Mouse (Mus musculus): ENCODE measurements around the gene Pitpnc1.

The Pitpnc1 gene

DNA sequence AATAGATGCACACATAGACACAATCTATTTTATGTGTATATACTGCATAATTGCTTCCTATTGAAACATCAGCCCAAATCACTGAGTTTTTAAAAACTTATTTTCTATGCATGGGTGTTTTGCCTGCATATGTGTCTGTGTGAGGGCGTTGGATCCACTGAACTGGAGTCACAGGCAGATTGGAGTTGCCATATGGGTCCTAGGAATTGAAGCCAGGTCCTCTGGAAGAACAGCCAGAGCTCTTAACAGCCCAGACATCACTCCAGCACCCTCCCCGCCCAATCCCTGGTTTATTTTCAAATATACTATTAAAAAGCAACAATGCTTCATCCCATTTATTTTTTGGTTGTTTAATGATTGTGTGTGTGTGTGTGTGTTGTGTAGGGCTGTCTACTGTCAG, 139.1 kb downstream of the Pitpnc1 start:
- DNase-seq (ENCODE audit: low read depth, low spot score) = peak; percentile 57

DNA sequence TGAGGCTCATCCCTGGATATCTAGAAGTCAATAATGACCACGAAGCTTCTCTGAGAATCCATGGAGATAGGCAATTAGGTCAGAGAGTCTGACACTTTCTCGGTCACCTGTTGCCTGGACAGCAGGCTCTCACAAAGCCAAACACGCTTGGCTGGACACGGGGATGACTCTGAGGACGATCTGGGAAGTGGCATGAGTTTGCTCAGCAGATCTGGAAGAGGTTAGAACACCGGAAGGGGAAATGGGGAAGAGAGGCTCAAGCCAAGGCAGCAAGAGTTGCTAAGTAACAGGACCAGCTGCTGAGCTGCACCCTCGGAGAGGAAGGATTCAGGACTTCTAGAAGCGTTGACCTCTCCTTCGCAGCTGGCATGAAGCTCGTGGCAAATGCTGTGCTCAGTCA, 143.2 kb downstream of the Pitpnc1 start:
- DNase-seq (ENCODE audit: low read depth, low spot score) = no peak

DNA sequence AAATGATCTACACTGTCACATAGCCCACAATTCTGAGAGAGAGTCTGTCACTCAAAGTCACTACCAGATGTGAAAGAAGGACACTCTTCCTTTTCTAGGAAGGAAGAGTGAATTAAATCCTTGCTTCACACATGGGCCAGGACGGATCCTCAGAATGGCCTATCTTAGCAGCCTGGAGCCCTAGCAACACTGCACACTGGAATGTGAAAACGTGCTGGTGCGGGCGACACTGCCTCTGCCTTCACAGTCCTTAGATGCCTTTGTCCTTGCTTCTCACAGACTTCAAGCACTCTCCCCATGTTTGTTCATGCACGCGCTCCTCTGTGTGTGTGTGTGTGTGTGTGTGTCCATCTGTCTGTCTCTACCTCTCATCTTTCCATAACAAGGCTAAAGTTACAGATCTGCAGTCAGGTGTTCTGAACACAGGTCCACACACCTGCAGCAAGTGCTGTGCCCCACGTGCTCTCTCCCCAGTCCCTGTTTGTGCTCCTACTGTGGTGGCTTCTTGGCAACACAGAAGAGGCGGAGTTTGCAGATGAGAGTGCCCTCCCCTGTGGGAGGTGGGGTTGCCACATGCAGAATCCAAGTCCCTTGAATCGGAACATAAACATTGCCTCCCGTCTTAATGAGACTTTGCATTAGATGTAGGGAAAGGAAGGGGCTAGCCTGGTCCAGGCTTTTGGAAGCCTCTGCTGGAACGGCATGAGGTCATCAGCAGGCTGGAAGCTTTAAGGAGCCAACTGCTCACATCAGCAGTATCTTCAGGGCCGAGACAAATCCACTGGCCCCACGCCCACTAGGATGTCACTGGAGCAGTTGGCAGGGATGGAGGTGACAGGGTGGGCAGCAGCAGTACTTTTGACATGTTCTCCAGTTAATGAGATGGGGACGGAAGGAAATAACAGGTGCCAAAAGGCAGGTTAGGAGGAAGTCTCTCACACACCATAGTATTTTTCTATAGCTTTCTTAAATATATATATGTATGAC, 144.5 kb downstream of the Pitpnc1 start:
- DNase-seq (ENCODE audit: low read depth, low spot score) = no peak

DNA sequence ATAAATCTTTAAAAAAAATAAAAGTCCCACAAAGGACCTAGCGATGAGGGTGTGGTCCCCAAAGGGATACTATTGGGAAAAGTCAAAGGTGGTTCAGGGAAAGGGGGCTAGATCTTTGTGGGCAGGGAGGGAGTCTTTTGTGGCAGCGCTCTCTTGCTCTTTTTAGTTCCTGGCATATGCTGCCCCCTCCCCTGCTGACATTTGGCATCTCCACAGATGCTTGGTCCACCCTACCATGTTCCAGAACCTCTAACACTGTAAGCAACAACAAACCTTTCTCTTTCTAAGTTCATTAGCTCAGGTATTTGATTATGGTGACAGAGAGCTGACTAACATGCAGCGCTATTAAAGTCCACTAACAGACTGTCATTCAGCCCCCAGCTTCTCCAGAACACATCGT, 145.3 kb downstream of the Pitpnc1 start:
- DNase-seq (ENCODE audit: low read depth, low spot score) = no peak

DNA sequence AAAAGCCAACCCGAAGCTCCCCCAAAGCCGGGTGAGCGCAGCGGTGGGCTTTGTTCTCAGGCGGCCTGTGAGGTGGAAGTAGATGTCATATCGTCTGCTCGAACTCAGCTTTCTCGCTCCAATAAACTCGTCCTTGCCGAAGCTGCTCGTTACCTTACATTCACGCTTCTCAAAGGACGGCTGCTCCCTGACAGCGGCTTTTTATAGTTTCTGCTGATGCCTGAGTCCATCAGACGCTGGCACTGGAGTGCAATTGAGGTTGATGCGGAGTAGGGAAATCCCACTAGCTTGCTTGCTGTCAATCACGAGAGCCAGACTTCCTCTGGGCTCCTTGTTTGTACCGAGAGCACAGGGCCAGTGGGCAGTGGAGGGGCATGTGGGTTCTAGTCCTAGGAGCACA, 147.3 kb downstream of the Pitpnc1 start:
- DNase-seq (ENCODE audit: low read depth, low spot score) = no peak

DNA sequence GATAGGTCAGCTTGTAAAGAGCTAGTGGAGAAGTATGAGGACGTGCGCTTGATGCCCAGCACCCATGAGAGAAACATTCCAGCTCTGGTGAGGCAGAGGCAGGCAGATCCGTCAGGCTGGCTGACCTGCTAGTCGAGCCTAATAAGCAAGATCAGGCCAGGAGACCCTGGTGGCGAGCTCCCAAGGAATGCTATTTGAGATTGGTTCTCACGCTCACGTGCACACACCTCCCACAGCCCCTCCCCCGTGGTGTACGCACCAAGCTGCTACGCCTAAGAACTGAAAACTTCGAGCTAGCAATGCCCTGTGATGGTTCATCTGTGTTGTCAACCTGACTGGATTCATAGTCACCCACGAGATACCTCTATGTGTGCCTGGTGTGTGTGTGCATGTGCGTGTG, 148.3 kb downstream of the Pitpnc1 start:
- no peak for DNase-seq (ENCODE audit: low read depth, low spot score)

DNA sequence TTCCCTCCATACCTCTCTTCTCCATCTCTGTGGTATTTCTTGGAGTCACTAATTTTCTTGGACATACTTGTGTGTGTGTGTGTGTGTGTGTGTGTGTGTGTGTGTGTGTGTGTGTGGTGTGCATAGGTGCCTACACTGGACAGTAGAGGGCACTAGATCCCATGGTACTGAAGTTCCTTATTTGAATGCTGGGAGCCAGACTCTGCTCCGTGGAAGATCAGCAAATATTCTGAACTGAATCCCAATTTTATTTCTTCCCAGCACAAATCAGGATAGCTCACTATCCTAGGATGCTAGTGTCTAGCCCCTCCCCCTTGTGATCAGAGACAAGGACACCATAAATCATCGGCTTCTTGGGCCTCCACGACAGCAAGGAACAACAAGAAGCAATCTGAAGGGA, 148.7 kb downstream of the Pitpnc1 start:
- DNase-seq (ENCODE audit: low read depth, low spot score) = no peak

DNA sequence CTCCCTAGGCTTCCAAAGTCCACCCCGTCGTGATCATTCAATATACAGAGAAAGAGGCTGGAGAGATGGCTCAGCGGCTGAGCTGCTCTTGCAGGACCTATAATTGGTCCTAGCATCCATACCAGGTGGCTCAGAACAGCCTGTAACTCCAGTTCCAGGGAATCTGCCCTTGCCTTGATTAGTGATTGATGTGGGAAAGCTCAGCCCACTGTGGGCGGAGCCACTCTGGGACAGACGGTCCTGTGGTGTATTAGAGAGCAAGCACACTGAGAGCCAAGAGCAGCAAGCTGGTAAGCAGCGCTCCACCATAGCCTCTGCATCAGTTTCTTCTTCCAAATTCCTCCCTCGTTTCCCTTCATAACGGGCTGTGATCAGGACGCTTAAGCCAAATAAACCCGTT, 150.6 kb downstream of the Pitpnc1 start:
- no peak for DNase-seq (ENCODE audit: low read depth, low spot score)

DNA sequence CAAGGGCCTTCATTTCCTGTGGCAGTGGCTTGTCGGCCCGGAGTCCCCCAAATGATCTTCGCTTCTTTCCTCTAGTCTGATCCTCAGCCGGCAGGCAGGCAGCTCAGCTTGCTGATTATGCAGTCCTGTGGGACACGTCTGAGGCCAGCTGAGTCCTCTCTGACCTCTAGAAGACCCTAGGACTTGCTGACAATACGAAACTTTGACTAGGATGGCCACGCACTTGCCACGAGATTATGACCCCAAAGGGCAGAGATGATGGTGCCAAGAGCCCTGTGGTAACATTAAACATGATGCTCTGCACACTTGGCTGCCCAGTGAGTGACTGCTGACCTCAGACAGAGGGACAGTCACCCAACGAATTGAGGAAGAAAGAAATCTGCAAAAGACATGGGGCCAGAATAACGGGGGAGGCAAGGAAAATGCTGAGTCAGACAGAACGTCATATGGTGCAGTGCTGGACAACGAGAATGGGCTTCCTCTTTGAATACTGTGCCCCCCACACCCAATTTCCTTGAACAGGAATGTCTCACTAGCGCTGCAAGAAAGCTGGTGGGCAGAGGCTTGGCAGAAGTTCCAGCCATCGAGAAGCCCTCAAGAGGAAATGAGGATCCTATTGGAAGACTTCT, 152.7 kb downstream of the Pitpnc1 start:
- DNase-seq (ENCODE audit: low read depth, low spot score) = no peak

DNA sequence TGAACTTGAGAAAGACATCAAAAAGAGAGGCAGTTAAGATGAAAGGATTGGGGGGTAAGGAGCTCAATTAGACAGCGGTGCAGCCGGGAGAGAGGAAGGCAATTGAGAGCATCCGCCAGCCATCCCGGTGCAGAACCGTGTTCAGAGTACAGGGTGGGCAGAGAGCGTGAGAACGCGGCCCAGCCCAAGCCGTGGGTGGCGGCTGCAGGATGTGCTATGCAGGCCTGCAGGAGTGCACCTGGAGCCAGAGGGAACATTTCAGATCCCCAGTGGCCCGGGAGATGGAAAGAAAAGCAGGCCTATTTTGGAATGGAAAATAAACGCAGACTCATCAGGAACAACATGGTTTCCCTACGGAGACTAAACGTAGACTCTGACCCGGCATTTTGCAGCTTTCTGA, 155.0 kb downstream of the Pitpnc1 start:
- no peak for DNase-seq (ENCODE audit: low read depth, low spot score)

DNA sequence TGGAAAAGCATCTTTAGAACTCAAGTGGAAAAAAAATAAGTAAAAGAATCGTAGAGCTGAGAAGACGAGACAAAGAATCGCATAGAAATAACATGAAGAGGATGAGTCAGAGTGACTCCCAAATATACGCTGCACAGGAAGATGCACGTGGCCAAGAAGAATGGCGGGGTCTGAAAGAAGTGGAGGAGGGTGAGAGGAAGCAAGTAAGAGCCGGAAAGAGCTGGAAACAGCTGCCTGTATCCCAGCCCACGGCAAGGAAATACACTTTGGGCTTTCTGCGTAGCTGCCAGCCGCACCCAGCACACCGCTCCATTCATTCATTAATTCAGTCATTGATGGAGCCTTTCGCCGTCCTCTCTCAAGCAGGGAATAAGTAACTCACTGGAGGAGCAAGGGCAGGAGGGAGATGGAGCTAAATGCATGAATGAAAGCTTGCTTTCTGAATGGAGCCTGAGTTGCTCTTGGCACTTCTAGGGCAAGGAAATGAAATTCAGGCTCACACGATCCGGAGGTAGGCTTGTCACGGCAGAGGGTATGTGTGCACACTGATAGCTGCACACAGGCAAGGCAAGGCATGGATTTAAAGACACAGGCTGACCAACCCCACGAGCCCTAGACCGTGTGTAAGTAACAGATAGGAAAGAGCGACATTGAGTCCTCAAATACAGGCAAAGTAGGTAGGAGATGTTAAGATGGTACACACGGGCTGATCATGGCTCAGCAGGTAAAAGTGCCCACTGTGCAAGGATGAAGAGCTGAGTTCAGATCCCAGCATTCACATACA, 160.0 kb downstream of the Pitpnc1 start:
- DNase-seq (ENCODE audit: low read depth, low spot score) = peak; percentile 68

DNA sequence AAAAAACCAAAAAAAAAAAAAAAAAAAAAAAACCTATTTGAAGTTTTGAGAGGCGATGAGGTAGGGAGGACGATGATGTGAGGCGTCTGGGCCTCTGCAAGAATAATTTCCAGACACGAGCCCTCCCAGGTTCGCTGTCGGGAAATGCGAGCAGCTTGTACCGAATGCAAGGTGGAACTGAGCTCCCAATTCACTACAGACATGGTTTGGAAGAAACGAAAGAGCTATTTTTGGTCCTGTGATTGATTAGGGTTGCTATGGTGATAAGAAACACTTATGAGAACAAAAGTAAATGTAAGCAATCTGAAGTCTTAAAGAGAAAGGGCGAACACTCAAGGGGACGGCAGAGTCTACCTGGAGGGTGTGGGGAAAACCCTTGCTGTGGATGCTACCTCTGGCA, 164.3 kb downstream of the Pitpnc1 start:
- no peak for DNase-seq (ENCODE audit: low read depth, low spot score)

DNA sequence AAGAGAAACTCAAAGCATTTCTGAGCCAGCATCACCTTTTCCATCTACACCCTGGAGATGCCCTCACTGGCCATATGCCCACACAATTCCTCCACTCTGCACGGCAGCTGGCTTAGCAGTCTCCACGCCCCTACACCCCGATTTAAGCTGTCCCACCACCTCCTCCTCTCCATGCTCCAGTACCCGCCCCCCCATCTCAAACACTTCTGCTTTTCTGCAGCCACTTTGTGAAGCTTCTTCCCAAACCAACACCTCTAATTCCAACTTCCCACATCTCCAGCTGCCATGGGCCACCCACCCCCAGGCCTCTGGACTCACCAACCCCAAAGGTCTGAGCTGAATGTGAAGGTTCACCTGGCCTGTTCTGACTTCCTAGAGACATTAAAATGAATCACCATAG, 168.4 kb downstream of the Pitpnc1 start:
- DNase-seq (ENCODE audit: low read depth, low spot score) = no peak

DNA sequence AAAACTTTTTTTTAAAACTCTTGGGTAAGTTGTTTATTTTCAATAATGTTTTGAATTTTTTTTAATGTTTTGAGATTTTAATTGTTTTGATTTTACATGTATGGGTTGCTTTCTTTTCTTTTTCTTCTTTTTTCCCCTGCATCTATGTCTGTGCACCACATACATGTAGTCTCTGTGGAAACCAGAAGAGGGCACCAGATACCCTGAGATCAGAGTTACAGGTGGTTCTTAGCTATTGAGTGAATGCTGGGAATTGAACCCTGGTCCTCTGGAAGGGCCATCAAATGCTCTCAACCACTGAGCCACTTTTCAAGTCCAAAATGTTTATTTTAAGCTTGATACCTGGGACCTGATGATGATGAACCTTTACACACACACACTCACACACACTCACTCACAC, 170.3 kb downstream of the Pitpnc1 start:
- DNase-seq (ENCODE audit: low read depth, low spot score) = no peak

DNA sequence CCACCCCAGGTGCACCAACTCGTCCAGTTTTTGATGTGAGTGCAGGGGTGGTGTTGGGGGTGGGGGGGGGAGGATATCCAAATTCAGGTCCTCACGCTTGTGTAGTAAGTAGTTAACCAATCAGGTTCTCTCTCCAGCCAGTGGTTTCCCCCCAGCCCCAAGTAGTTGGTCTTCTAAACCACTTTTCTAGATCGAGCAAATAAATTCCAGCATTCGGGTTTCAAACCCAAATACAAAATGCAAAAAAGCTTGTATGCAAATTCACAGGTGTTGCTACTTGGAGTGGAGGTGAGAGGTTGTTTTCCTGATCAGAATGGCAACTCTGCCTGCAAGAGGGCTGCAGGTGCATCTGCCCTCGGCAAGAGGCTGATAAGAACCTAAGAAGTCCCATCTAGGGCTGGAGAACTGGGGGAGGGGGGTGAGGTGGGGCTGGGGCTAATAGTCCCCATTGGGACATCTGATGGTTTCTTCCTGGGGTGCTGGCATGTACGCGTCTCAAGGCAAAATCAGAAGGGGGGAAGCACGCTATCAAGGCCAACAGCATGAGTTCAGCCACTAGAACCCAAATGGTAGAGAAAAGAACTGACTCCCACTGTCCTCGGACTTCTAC, 170.9 kb downstream of the Pitpnc1 start:
- DNase-seq (ENCODE audit: low read depth, low spot score) = no peak

DNA sequence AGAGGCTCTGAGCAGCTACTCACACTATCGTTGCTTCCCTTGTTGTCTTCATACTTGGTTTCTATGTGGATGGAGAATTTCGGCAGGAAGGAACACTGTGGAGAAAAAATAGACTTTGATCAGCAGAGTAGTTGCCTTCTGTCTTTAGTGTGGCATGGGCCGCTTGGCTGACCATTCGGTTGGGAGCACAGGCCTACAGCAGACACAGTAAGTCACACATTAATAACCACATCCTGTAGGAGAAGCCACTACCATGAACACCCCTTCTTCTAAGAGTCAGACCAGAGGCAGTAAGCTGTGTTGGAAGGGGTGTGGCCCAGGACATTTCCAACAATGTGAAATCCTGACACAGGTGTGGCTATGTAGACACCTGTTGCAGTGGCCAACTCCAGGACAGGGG, 174.3 kb downstream of the Pitpnc1 start:
- no peak for DNase-seq (ENCODE audit: low read depth, low spot score)

DNA sequence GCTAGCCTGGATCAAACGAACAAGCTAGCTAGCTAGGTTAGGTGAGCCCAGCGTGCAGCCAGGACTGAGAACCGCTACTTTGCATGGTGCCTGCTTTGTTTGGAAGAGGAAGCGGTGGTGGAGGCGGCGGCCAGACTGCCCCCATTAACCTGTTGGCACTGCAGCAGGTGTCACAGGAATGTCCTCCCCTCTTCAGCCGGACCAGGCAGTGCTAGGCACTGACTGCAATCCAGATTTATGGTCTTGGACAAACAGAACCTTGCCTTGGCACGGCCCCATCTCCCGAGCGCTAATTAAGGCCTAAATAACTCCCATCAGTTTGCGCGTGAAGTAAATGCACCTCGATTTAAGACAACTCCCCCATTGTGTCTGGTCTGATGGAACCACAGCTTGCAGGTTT, 178.5 kb downstream of the Pitpnc1 start:
- DNase-seq (ENCODE audit: low read depth, low spot score) = no peak

DNA sequence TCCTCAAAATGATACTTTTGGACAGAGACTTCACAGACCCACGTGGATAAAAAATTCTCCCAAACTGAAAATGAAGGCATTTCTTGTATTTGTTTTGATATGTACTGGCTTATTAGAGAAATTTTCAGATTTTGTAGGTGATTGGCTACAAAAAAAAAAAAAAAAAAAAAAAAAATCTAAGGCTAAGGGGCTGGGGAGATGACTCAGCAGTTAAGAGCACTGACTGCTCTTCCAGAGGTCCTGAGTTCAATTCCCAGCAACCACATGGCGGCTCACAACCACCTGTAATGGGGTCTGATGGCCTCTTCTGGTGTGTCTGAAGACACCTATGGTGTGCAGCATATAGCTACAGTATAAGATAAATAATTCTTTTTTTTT, 182.3 kb downstream of the Pitpnc1 start:
- no peak for DNase-seq (ENCODE audit: low read depth, low spot score)

DNA sequence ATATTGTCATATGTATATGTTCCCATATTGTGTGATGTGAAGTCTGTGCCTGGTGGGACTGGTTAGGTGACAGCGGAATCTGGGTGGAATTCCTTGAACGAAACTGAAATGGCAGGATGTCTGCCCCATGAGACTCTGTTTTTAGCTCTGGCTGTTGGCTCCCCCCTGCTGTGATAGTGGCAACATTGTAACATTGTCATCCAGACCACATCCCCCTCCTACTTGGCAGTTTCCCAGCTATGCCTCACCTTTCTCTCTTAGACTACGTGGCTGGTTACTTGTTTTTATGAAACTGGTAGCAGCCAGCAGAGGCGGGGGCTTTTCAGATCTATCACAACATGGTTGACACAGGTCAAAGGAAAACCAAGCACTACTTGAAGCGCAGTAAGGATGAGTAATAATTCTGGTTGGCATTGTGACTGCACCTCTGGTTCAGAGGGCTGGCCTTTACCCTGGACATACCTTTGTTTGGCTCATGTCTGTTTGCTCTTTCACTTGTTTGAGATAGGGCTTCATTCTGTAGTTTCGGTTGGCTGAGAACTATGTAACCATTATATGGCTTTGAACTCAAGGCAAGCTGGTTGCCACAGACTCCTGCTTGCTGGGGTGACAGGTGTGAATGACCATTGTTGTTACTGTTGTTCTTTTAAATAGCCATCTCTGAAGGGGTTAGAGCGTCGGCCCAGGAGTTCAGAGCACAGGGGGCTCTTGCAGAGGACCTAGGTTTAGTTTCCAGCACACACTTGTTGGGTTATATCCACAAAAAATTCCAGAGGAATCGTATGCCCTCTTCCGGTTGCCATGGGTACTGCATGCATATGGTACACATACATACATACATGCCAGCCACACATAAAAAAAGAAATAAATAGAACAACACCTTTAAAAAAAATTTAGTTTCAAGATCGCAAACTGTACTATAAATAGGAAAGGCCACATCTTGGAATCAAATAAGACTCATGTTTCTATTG, 183.0 kb downstream of the Pitpnc1 start:
- no peak for DNase-seq (ENCODE audit: low read depth, low spot score)

DNA sequence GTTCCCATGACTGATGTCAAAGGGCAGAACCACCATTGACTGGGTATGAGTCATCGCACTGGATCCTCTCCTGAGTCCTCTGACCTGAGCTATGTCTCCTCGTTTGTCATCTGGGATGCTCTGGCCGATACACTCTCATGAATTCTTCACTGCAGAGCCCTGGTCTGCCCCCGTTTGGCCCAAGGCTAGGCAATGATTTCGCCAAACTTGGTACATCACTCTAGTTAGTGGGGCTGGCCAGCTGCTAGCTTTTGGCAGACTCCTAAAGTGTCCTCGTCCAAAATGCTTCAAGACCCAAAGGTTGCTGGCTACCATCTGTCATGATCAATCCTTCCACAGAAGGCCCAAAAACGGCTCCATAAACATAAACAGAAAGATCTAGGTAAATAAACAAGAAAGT, 184.8 kb downstream of the Pitpnc1 start:
- DNase-seq (ENCODE audit: low read depth, low spot score) = no peak

DNA sequence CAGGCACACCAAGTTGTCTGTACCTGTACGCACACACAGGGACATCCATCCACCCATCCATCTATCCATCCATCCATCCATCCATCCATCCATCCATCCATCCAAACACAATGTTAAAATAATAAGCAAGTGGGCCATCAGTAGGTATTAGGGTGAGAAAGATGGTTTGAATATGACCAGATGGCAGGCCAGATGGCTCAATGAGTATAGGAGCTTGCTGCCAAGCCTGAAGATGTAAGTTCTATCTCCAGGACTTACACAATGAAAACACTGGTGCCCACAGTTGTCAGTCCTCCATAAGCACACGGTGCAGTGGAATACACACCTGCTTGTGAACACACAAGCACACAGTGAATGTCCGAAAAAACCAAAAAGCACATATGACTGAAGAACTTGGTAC, 186.9 kb downstream of the Pitpnc1 start:
- DNase-seq (ENCODE audit: low read depth, low spot score) = no peak

Data from telencephalon, adult 2 months (tissue).